Mouse (Mus musculus) megakaryocyte-erythroid progenitor cell, adult 5-6 weeks (primary cell): ENCODE data around the gene Ptpn14. TPM values are rescaled to one million over a fixed set of nuclear protein-coding genes. Genes with fewer than 3 reads are reported as not detected.

ENCODE experiments used
- ATAC-seq: replicated peaks from 2 replicates; pipeline ENCODE4 v1.8.0; 2016; ENCODE audit warnings: mild to moderate bottlenecking, inconsistent platforms; ENCODE audit not compliant: severe bottlenecking, poor library complexity, low FRiP score, low TSS enrichment
- total RNA-seq, 2 experiments: library from RNA; stranded (forward) in 1 of 2; stranded (reverse) in 1 of 2; fragments of 200-1000, 215-1000 nt in 1 of 2; fragments of >200 nt in 1 of 2; fragmentation: Nextera tagmentation in 1 of 2; gene quantifications; 2 replicates each; pipeline ENCODE4 v1.2.3; 2014 to 2017

Ptpn14 gene
- total RNA-seq, 2 experiments from 2014 or later: 5.3 to 9.0 TPM

GRCm38 (mm10) chr1:189921568-189921817 lies 193.4 kb downstream of the Ptpn14 start:
- ATAC-seq: no peak

DNA sequence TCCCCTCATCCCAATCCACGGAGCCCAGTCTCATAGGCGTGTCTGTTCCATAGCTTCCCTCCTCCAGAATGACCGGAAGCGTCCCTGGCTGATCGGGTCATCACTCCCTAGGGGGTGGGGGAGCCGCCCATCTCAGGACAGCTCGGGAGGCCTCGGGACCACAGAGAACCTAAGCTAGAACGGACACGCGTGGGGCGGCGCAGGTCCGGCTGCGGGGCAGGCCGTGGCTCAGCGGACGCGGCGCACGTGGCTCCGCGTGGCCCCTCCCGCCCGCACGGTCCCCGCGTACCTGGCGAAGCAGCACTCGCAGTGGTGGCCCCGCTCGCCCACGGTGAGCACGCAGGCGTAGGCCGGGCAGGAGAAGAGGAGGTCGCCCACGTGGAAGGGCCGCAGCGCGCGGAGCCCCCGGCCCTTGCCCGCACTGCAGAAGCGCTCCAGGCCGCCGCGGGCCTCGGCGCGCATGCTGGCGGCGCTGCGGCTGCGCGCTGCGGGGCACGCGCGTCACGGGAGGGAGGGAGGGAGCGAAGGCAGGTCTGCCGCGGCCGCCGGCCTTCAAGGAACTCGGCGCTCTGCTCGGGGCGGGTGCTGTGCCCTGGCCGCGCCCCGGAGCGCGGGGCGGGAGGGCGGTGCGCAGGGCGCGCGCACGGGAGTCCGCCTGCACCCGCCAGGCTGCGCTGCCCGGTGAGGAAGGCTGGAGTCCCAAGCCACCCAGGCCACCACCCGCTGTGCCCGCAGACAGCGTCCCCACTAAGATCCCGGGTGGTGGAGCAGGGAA lies 193.9 kb downstream of the Ptpn14 start, which contains the start of gene Smyd2:
Gene Smyd2 (minus strand): TSS at position 546 of the 775 bp plus-strand sequence.
- peak; percentile 87 for ATAC-seq

DNA sequence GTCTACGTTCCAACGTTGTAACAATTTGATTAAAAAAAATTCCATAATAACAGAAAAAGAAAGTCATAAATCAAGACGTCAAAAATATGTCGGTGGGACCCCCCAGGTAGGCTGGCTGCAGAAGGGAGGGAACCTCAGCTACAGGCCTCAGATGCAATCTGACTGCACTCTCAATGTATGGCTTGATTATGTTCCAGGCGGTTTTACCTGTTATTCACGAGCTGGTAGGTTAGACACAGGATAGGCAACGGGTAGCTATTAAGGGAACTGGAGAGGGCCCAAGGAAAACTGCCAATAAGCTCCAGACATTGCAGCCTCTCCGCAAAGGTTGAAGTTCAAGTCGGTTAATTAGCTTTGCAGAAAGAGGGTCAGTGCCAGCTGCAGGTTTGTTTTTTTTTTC lies 194.7 kb downstream of the Ptpn14 start:
- ATAC-seq: no peak

GRCm38 (mm10) chr1:189923157-189923556 lies 195.1 kb downstream of the Ptpn14 start:
- no peak for ATAC-seq

DNA sequence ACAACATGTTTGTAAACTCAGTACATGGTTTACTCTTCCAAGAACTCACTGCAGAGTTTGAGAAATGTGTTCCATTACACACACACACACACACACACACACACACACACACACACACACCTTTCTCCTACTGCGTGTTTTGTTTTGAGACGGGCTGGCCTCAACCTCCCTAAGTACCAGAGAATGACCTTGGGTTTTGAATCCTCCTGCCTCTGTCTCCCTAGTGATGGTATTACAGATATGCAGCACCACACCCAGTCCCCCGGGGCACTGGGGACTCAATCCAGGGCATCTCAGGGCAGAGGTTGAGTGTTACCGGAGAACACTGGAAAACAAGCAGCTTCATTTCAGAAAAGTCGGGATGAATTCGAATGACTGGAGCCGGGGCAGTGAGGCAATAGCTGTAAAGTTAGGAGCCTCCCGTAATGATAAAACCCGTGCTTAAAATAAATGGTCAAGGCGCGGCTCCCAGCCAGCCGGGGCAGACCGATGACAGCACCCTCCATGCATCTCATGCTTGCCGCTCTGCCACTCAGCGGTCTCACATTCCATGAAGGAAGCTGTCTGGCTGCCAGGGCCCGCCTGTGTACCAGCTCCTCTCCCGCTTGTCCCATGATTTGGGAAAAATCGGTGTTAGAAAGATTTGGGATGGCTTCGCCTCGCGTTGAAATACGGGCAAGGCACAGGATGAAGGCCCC lies 196.0 kb downstream of the Ptpn14 start:
- no peak for ATAC-seq

DNA sequence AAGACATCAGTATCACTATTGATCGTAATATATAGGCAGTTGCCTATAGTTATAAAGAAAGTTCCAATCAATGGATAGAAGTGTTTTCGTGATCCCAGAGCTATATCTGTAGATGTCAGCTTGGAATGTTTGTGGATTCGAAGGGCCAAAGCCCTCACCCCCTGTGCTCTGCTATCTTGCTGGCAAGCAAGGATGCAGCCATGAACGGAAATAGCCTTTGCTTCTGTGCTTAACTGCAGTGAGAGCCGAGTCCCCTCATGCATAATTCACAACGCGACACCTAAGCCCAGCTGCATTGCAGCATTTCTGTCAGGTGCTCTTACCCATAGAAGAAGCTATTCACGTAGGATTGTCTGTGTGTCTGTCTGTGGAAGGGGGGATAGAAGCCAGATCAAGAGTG lies 198.2 kb downstream of the Ptpn14 start:
- ATAC-seq: no peak

Other genes with a start within 250 kb of the Ptpn14 start
- gene Cenpf, start 40.2 kb upstream of the Ptpn14 start, total RNA-seq (2014; fragmentation: Nextera tagmentation): 29.4 and 51.5 TPM in 2 replicates
- 31.2 and 36.0 TPM in 2 replicates for gene Cenpf, start 40.2 kb upstream of the Ptpn14 start, total RNA-seq (2017)
- gene Smyd2, start 194.1 kb downstream of the Ptpn14 start, total RNA-seq (2014; fragmentation: Nextera tagmentation): 101 and 125 TPM in 2 replicates
- gene Smyd2, start 194.1 kb downstream of the Ptpn14 start, total RNA-seq (2017): 152 and 155 TPM in 2 replicates